8 mouse cellular contexts compared by ENCODE assay signal in genomic region chr19:10184096-10184495, GRCm38 (mm10). TPM values are rescaled to one million over a fixed set of nuclear protein-coding genes. Genes with fewer than 3 reads are reported as not detected.
A peak's percentile ranks its signal among the peaks of the same experiment; 100 is the strongest.
DNase-seq lines count a peak whose midpoint lies in the region; ATAC-seq and TF ChIP-seq lines count a peak whose summit lies in the region.

No protein-coding gene starts in this region.

- peaks cover 37% of the 10 kb centered on the region for H3K36me3 ChIP-seq in heart, embryonic 15.5 days
- H3K36me3 ChIP-seq in macrophage (ENCODE audit: inconsistent target): peaks cover 23% of the 10 kb centered on the region; the same call in 1 of the 2 replicates

- no peak for DNase-seq in heart, adult 9 months (ENCODE audit: low spot score in 2 of 2)
- peak; percentile 68 for DNase-seq in Muller cell, postnatal 12 days (ENCODE audit: inconsistent ontology term)
- DNase-seq in kidney, postnatal 14 days: peak; percentile 29
- no peak for DNase-seq in yolk sac, embryonic 10.5 days (ENCODE audit: low spot score)
- no peak for DNase-seq in cerebellum, adult 11-12 months

- H3K9me3 ChIP-seq in heart, embryonic 15.5 days (replicated peaks): no peaks in the 10 kb centered on the region

- peaks cover 29% of the 10 kb centered on the region for H3K4me1 ChIP-seq in heart, embryonic 15.5 days (replicated peaks)
- H3K4me1 ChIP-seq in embryonic fibroblast, embryonic 13.5 days (ENCODE audit: control insufficient read depth, insufficient read depth, low read length): peaks cover 11% of the 10 kb centered on the region; the same call in 1 of the 2 replicates

- peak overlapping the region; percentile 94 for H3K27ac ChIP-seq in heart, embryonic 15.5 days
- peak overlapping the region; percentile 63 for H3K27ac ChIP-seq in embryonic fibroblast, embryonic 13.5 days (ENCODE audit: insufficient read depth, low read length)
- H3K27ac ChIP-seq in macrophage: peak overlapping the region; percentile 80

- peak overlapping the region; percentile 82 for H3K9ac ChIP-seq in heart, embryonic 15.5 days

- peak overlapping the region; percentile 87 for H3K4me2 ChIP-seq in heart, embryonic 15.5 days

- peak; percentile 93 for TF ChIP-seq POLR2A in embryonic fibroblast, embryonic 13.5 days (IDR thresholded peaks at IDR 0.05; ENCODE audit: low read depth, low read length)

- H3K79me2 ChIP-seq in macrophage (ENCODE audit: inconsistent target): peaks cover 43% of the 10 kb centered on the region

- H3K27me3 ChIP-seq in heart, embryonic 15.5 days: no peaks in the 10 kb centered on the region

- H3K4me3 ChIP-seq in heart, embryonic 15.5 days: peak overlapping the region; percentile 97
- H3K4me3 ChIP-seq in embryonic fibroblast, embryonic 13.5 days (ENCODE audit: insufficient read depth, low read length): peak overlapping the region; percentile 86
- peak overlapping the region; percentile 91 for H3K4me3 ChIP-seq in macrophage (ENCODE audit: inconsistent target)

- no peak for TF ChIP-seq CTCF in embryonic fibroblast, embryonic 13.5 days (IDR thresholded peaks at IDR 0.05; ENCODE audit: borderline replicate concordance, insufficient read depth, low read length)

- no peak for ATAC-seq in heart, embryonic 15.5 days (replicated peaks; ENCODE audit: insufficient number of reproducible peaks, insufficient read depth, low FRiP score, low read depth)

- 19% methylated on average over 12 of the region's 12 CpGs for WGBS in heart, embryonic 15.5 days
- 64% methylated on average over 12 of the region's 12 CpGs for WGBS in macrophage (ENCODE audit: missing documents)

RNA-seq across cellular contexts. Expression of gene Fads1, which starts 1.4 kb away (rescaled TPM):
- 39.4 and 52.1 TPM in 2 replicates for polyA plus RNA-seq in heart, embryonic 15.5 days (2015; fragmentation: Nextera tagmentation; extraction: Ambion mirVana)
- polyA plus RNA-seq in embryonic fibroblast, embryonic 13.5 days (2011; ENCODE audit: insufficient read length, low read depth, missing spikeins): 121 and 131 TPM in 2 replicates
- total RNA-seq in macrophage (2018; cell fraction: chromatin; rRNA removed): 10 to 100 TPM in 17 of 26 experiments, 1 to 10 TPM in 9; 1.8 to 88.5 (median 20.6) TPM
- total RNA-seq in macrophage (2018; cell fraction: cytosol; rRNA removed): 100 to 1,000 TPM in 19 of 26 experiments, 10 to 100 TPM in 7; 60.5 to 162 (median 111) TPM
- 100 to 1,000 TPM in 6 of 26 experiments, 10 to 100 TPM in 19, 1 to 10 TPM in 1; 7.6 to 131 (median 53.2) TPM for total RNA-seq in macrophage (2018; cell fraction: nucleus; rRNA removed)
- 63.4 to 93.5 TPM (median 74.9 TPM) in 3 replicates for polyA plus RNA-seq in macrophage (2018)

RNA-seq across cellular contexts. Expression of gene Tmem258, which starts 19.7 kb away (rescaled TPM):
- 351 and 380 TPM in 2 replicates for polyA plus RNA-seq in heart, embryonic 15.5 days (2015; fragmentation: Nextera tagmentation; extraction: Ambion mirVana)
- 285 and 290 TPM in 2 replicates for polyA plus RNA-seq in embryonic fibroblast, embryonic 13.5 days (2011; ENCODE audit: insufficient read length, low read depth, missing spikeins)
- total RNA-seq in macrophage (2018; cell fraction: chromatin; rRNA removed): 10 to 100 TPM in 25 of 26 experiments, 1 to 10 TPM in 1; 6.3 to 45.1 (median 23.2) TPM
- 100 to 1,000 TPM in 7 of 26 experiments, 10 to 100 TPM in 19; 69.4 to 116 (median 93.9) TPM for total RNA-seq in macrophage (2018; cell fraction: cytosol; rRNA removed)
- total RNA-seq in macrophage (2018; cell fraction: nucleus; rRNA removed): 10 to 100 TPM; 12.3 to 48.6 (median 32.6) TPM
- 135 to 169 TPM (median 137 TPM) in 3 replicates for polyA plus RNA-seq in macrophage (2018)

RNA-seq across cellular contexts. Expression of gene Fen1, which starts 19.9 kb away (rescaled TPM):
- polyA plus RNA-seq in heart, embryonic 15.5 days (2015; fragmentation: Nextera tagmentation; extraction: Ambion mirVana): 39.9 and 53.3 TPM in 2 replicates
- 17.2 and 22.1 TPM in 2 replicates for polyA plus RNA-seq in embryonic fibroblast, embryonic 13.5 days (2011; ENCODE audit: insufficient read length, low read depth, missing spikeins)
- total RNA-seq in macrophage (2018; cell fraction: chromatin; rRNA removed): 1 to 10 TPM; 1.0 to 6.2 (median 2.4) TPM
- total RNA-seq in macrophage (2018; cell fraction: cytosol; rRNA removed): 10 to 100 TPM; 13.9 to 28.0 (median 21.1) TPM
- total RNA-seq in macrophage (2018; cell fraction: nucleus; rRNA removed): 10 to 100 TPM in 16 of 26 experiments, 1 to 10 TPM in 10; 3.5 to 35.0 (median 11.2) TPM
- polyA plus RNA-seq in macrophage (2018): 13.8 to 52.7 TPM (median 20.3 TPM) in 3 replicates

RNA-seq across cellular contexts. Expression of gene Myrf, which starts 56.5 kb away (rescaled TPM):
- 4.8 and 7.8 TPM in 2 replicates for polyA plus RNA-seq in heart, embryonic 15.5 days (2015; fragmentation: Nextera tagmentation; extraction: Ambion mirVana)
- polyA plus RNA-seq in embryonic fibroblast, embryonic 13.5 days (2011; ENCODE audit: insufficient read length, low read depth, missing spikeins): 2.1 and 2.5 TPM in 2 replicates
- 1 to 10 TPM in 11 of 26 experiments, under 1 TPM in 11, not detected in 4; 0.18 to 3.1 (median 0.97) TPM for total RNA-seq in macrophage (2018; cell fraction: chromatin; rRNA removed)
- 1 to 10 TPM in 8 of 26 experiments, under 1 TPM in 18; 0.09 to 2.9 (median 0.54) TPM for total RNA-seq in macrophage (2018; cell fraction: cytosol; rRNA removed)
- total RNA-seq in macrophage (2018; cell fraction: nucleus; rRNA removed): 1 to 10 TPM in 5 of 26 experiments, under 1 TPM in 18, not detected in 3; 0.12 to 2.7 (median 0.64) TPM
- 0.08 to 0.37 TPM (median 0.17 TPM) in 3 replicates for polyA plus RNA-seq in macrophage (2018)

Comparison
In these comparisons a context has a peak if more than half of its experiments do, and no peak if none do; other contexts are left out.
1. DNase-seq: peak in Muller cell, postnatal 12 days (single experiment) and kidney, postnatal 14 days (single experiment); none in heart, adult 9 months (0 of 2), yolk sac, embryonic 10.5 days (single experiment) and cerebellum, adult 11-12 months (single experiment).
2. Peak in every context shown above with its lines, with median percentiles within 50 percentile points of each other: H3K27ac ChIP-seq and H3K4me3 ChIP-seq.